Mouse (Mus musculus): ENCODE results near the gene Ghdc.

Gene Ghdc

GRCm38 (mm10) chr11:100746546-100746945 lies 24.2 kb downstream of the Ghdc start:
- no peak for DNase-seq (ENCODE audit: low read depth)

- DNase-seq (ENCODE audit: low read depth), result no peak
Measured at GRCm38 (mm10) chr11:100745085-100745484, 25.7 kb downstream of the Ghdc start.

GRCm38 (mm10) chr11:100741348-100741747 lies 29.4 kb downstream of the Ghdc start:
- no peak for DNase-seq (ENCODE audit: low read depth)

GRCm38 (mm10) chr11:100738749-100739148 lies 32.0 kb downstream of the Ghdc start:
- no peak for DNase-seq (ENCODE audit: low read depth)

- peak; percentile 99 for DNase-seq (ENCODE audit: low read depth)
Measured at GRCm38 (mm10) chr11:100738066-100738604, 32.6 kb downstream of the Ghdc start, which contains the start of gene Rab5c. TSS of gene Rab5c (minus strand) at chr11:100738215.

- DNase-seq (ENCODE audit: low read depth), result no peak
Measured at GRCm38 (mm10) chr11:100737105-100737733, 33.5 kb downstream of the Ghdc start.

- no peak for DNase-seq (ENCODE audit: low read depth)
Measured at GRCm38 (mm10) chr11:100736746-100737080, 34.0 kb downstream of the Ghdc start.

GRCm38 (mm10) chr11:100735954-100736745 lies 34.6 kb downstream of the Ghdc start:
- DNase-seq (ENCODE audit: low read depth), result no peak

GRCm38 (mm10) chr11:100735134-100735865 lies 35.5 kb downstream of the Ghdc start:
- no peak for DNase-seq (ENCODE audit: low read depth)

- no peak for DNase-seq (ENCODE audit: low read depth)
Measured at GRCm38 (mm10) chr11:100730477-100731205, 40.1 kb downstream of the Ghdc start.

GRCm38 (mm10) chr11:100729976-100730375 lies 40.8 kb downstream of the Ghdc start:
- DNase-seq (ENCODE audit: low read depth), result no peak

- no peak for DNase-seq (ENCODE audit: low read depth)
Measured at GRCm38 (mm10) chr11:100728601-100729000, 42.2 kb downstream of the Ghdc start.

GRCm38 (mm10) chr11:100727201-100727600 lies 43.6 kb downstream of the Ghdc start:
- no peak for DNase-seq (ENCODE audit: low read depth)

GRCm38 (mm10) chr11:100724919-100725512 lies 45.7 kb downstream of the Ghdc start:
- no peak for DNase-seq (ENCODE audit: low read depth)

- DNase-seq (ENCODE audit: low read depth), result no peak
Measured at GRCm38 (mm10) chr11:100722493-100723028, 48.2 kb downstream of the Ghdc start.

GRCm38 (mm10) chr11:100721776-100722492 lies 48.8 kb downstream of the Ghdc start:
- DNase-seq (ENCODE audit: low read depth), result no peak

- DNase-seq (ENCODE audit: low read depth), result no peak
Measured at GRCm38 (mm10) chr11:100721254-100721653, 49.5 kb downstream of the Ghdc start.

GRCm38 (mm10) chr11:100720345-100720744 lies 50.4 kb downstream of the Ghdc start:
- no peak for DNase-seq (ENCODE audit: low read depth)

- no peak for DNase-seq (ENCODE audit: low read depth)
Measured at GRCm38 (mm10) chr11:100719893-100720292, 50.9 kb downstream of the Ghdc start.

- no peak for DNase-seq (ENCODE audit: low read depth)
Measured at GRCm38 (mm10) chr11:100719312-100719711, 51.4 kb downstream of the Ghdc start.

GRCm38 (mm10) chr11:100718866-100719265 lies 51.9 kb downstream of the Ghdc start:
- no peak for DNase-seq (ENCODE audit: low read depth)
